Mouse (Mus musculus) liver, postnatal 0 days (tissue): ENCODE results near the gene Tnni1.

Experiments used
- CTCF ChIP-seq: sonication (generic); IDR thresholded peaks from 2 replicates; pipeline ENCODE4 v1.5.1; 2016; ENCODE audit warnings: antibody characterized with exemption, low read depth
- EP300 ChIP-seq: IDR thresholded peaks from 2 replicates; pipeline ENCODE4 v1.6.1; 2016; ENCODE audit warnings: antibody characterized with exemption, low read depth, mild to moderate bottlenecking

- TF ChIP-seq CTCF = no peak
- TF ChIP-seq EP300 = no peak
Observed at GRCm38 (mm10) chr1:135852044-135852756, 73.0 kb downstream of the Tnni1 start.
